Mouse (Mus musculus) hindbrain, postnatal 0 days (tissue): ENCODE measurements around the gene Fuz. TPM values are rescaled to one million over a fixed set of nuclear protein-coding genes. Genes with fewer than 3 reads are reported as not detected.
A peak's percentile ranks its signal among the peaks of the same experiment; 100 is the strongest.

ENCODE experiments used
- ATAC-seq: fragments of 200-750 bp; cut with Nextera tagmentation; 2 replicates; pipeline ENCODE4 v1.8.0; 2017; ENCODE audit warnings: mild to moderate bottlenecking, moderate TSS enrichment, moderate library complexity
- DNase-seq: peaks from one replicate; pipeline ENCODE4 v3.0.0-alpha.2; 2015; ENCODE audit warnings: low spot score
- H3K27ac ChIP-seq: fragments of 300-500 bp; sonication (generic); 2 replicates; pipeline ENCODE4 v1.5.1; 2014; ENCODE audit warnings: mild to moderate bottlenecking
- H3K27me3 ChIP-seq: fragments of 300-500 bp; sonication (generic); 2 replicates; pipeline ENCODE4 v1.6.1; 2014; ENCODE audit warnings: low read length, mixed read lengths; ENCODE audit not compliant: insufficient read depth
- H3K36me3 ChIP-seq: fragments of 300-500 bp; sonication (generic); 2 replicates; pipeline ENCODE4 v1.6.1; 2014; ENCODE audit warnings: low read length, mixed read lengths; ENCODE audit not compliant: insufficient read depth
- H3K4me1 ChIP-seq: fragments of 300-500 bp; sonication (generic); 2 replicates; pipeline ENCODE4 v1.6.1; 2014; ENCODE audit warnings: antibody characterized with exemption, low read length, mixed read lengths; ENCODE audit not compliant: insufficient read depth
- H3K4me2 ChIP-seq: fragments of 300-500 bp; sonication (generic); 2 replicates; pipeline ENCODE4 v1.6.1; 2014; ENCODE audit warnings: low read depth, mild to moderate bottlenecking, low read length, moderate library complexity, mixed read lengths
- H3K4me3 ChIP-seq: fragments of 300-500 bp; sonication (generic); 2 replicates; pipeline ENCODE4 v1.5.1; 2014; ENCODE audit warnings: low read length
- H3K9ac ChIP-seq: fragments of 300-500 bp; sonication (generic); replicated peaks from 2 replicates; pipeline ENCODE4 v1.6.1; 2014; ENCODE audit warnings: mild to moderate bottlenecking, low read length, moderate library complexity, mixed read lengths
- H3K9me3 ChIP-seq: fragments of 300-500 bp; sonication (generic); 2 replicates; pipeline ENCODE4 v1.6.1; 2016; ENCODE audit warnings: low read length, mixed read lengths
- CTCF ChIP-seq: IDR thresholded peaks from 2 replicates; pipeline ENCODE4 v1.5.1; 2016; ENCODE audit warnings: antibody characterized with exemption, control low read depth, low read depth
- WGBS: fragments of 180-500 bp; shearing (Covaris S2); extraction: QIAGEN DNeasy Blood & Tissue Kit; methylation state at CpG from one replicate; pipeline ENCODE4 v1.1.7; 2014; 5-methylcytosine and 5-hydroxymethylcytosine counted together
- polyA plus RNA-seq: library from polyadenylated mRNA; unstranded; fragments of >200 nt; fragmentation: Nextera tagmentation; extraction: Ambion mirVana; gene quantifications from 2 replicates; pipeline ENCODE4 v1.2.1, GENCODE M21; 2015
- total RNA-seq: library from RNA; depleted of rRNA; stranded (reverse); fragments of >200 nt; gene quantifications from 2 replicates; pipeline ENCODE4 v1.2.3, GENCODE M21; 2014

The Fuz gene
- total and polyA plus RNA-seq, 2 experiments from 2014 or later, result 14.5 to 27.8 TPM

DNA sequence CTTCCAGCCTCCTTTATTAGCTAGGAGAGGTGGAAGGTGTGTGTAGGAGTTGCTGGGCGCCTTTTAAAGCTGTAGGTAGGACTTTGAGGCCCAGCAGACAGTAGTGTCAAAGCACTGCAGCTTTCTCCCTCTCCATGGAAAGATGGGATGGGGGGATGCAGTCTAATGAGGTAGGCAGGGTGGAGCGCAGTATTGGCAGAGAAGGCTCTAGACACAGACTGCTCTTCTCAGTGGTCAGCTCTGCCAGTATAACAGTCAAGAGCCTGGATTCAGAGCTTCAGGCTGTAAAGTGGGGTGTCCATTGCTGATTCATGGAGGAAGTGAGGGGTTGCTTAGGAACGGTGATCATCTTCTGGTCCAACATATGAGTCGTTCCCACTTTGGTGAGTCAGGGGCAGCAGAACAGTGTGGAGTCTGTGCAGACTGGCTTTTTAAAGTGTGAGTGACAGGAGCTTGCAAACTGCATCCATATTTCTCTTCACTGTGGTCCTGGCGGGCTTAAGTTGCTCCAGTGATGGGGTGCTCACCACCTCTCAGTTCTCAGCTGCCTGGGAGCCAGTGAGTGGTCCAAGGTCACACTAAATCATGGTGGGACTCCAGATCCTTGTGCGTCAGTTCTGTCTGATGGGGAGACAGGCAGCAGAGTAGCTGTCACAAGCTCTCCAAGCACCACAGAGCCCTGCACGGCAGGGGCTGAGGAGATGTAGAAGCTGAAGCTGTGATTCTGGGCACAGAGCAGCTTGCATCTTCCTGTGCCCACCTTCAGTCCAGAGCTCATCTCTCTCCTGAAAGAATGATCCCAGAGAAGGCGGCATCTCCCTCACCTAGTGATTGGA lies 44.9 kb upstream of the Fuz start:
- H3K4me2 ChIP-seq, result peak overlapping the region; percentile 83
- 80% methylated on average over 8 of the region's 8 CpGs for WGBS
- peaks cover 22% of the 10 kb centered on the region; the same call in 1 of the 2 replicates for H3K4me1 ChIP-seq
- no peak for TF ChIP-seq CTCF
- H3K9ac ChIP-seq, result peak overlapping the region; percentile 84
- H3K36me3 ChIP-seq, result peaks cover 16% of the 10 kb centered on the region
- no peaks in the 10 kb centered on the region for H3K9me3 ChIP-seq
- DNase-seq (no peak), ATAC-seq (no peak)
- H3K27ac ChIP-seq, result peak overlapping the region; percentile 99
- H3K27me3 ChIP-seq, result no peaks in the 10 kb centered on the region
- peak overlapping the region; percentile 73 for H3K4me3 ChIP-seq

DNA sequence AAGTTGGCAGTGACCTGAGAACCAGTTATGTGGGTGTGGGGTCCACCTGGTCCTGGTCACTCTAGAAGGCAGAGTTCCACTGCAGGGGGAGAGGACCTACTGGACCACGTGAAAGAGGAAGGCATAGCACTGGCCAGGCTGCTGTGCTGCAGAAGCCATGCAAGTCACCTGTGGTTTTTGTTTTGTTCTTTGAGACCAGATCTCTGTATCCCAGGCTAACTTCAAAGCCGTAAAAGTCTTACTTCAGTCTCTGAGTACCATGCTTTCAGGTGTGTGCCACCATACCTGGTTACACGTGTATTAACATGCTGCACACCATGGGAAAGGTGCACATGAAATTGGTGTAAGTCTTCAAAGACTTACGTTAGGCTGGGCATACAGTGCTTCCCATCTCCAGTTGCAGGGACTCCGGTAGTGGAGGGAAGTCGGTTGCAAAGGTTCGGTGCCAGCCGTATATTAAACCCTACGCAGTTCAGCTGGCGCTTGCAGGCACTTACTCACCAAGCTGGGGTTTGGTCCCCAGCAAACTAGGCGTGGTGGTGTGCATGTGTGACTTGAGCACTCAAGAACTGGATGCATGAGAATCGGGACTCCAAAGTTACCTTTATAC lies 44.1 kb upstream of the Fuz start:
- peaks cover 22% of the 10 kb centered on the region; the same call in 1 of the 2 replicates for H3K4me1 ChIP-seq
- ATAC-seq (no peak), DNase-seq (no peak)
- H3K9ac ChIP-seq, result 0 out of 2 replicates have a peak overlapping the region, but pooled peaks have one; percentile 1
- no peak overlapping the region for H3K4me3 ChIP-seq
- no peak overlapping the region for H3K27ac ChIP-seq
- peaks cover 13% of the 10 kb centered on the region; the same call in 1 of the 2 replicates for H3K36me3 ChIP-seq
- no peak for TF ChIP-seq CTCF
- no peak overlapping the region for H3K4me2 ChIP-seq
- no peaks in the 10 kb centered on the region for H3K27me3 ChIP-seq
- H3K9me3 ChIP-seq, result no peaks in the 10 kb centered on the region
- 93% methylated on average over 12 of the region's 12 CpGs for WGBS

DNA sequence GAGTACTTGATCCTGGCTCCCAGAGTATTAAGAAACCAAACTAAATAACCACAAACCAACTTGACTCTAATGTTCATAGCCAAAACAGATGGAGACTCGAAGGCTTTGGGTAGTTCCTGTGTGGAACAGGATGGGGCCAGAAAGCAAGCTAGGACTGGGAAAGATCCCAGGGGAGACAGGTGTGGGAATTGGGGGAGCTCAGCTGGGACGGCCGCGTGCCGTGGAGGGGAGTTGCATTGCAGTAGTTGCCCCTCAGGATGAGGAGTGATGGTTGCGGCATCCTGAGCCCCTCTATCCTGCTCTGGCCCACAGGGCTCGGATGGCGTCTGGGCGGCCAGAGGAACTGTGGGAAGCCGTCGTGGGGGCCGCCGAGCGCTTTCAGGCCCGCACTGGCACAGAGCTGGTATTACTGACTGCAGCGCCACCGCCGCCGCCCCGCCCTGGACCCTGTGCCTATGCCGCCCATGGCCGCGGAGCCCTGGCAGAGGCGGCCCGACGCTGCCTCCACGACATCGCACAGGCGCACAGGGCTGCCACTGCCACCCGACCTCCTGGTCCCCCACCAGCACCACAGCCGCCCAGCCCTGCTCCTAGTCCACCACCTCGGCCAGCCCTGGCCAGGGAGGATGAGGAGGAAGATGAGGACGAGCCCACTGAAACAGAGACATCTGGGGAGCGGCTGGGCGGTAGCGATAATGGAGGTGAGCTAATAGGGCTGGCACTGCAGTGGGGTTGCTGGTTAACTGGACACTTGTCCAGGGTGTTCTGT lies 43.4 kb upstream of the Fuz start:
- Histone ChIP-seq H3K4me1 (peaks cover 20% of the 10 kb centered on the region; the same call in 1 of the 2 replicates), H3K27me3 (no peaks in the 10 kb centered on the region), H3K9ac (no peak overlapping the region), H3K27ac (no peak overlapping the region), H3K4me3 (no peak overlapping the region), H3K9me3 (no peaks in the 10 kb centered on the region), H3K36me3 (peaks cover 13% of the 10 kb centered on the region; the same call in 1 of the 2 replicates), H3K4me2 (no peak overlapping the region)
- WGBS, result 87% methylated on average over 36 of the region's 36 CpGs
- DNase-seq (no peak), ATAC-seq (no peak)
- no peak for TF ChIP-seq CTCF

DNA sequence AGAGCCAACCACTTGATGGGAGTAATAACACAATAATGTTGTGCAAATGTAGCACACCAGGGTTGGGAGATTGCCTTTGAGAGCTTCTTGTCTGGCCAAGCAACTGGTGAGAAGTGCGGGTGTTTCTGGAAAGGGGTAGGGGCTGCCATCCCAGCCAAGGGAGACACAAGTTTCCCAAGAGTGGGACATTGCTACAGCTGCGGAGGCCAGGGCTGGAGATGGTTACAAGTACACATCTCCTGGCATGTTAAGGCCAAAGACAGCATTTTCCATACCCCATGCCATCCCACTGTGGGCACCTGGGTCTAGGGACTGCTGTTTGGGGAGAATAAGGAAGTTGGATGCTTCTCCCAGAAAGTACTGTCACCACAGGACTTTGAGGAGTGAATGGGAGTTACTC lies 42.8 kb upstream of the Fuz start:
- DNase-seq, result no peak
- Histone ChIP-seq H3K9ac (no peak overlapping the region), H3K36me3 (peaks cover 13% of the 10 kb centered on the region; the same call in 1 of the 2 replicates), H3K4me2 (no peak overlapping the region), H3K9me3 (no peaks in the 10 kb centered on the region), H3K4me1 (peaks cover 18% of the 10 kb centered on the region), H3K4me3 (no peak overlapping the region), H3K27me3 (no peaks in the 10 kb centered on the region), H3K27ac (no peak overlapping the region)
- 98% methylated on average over 2 of the region's 2 CpGs for WGBS
- ATAC-seq, result no peak
- TF ChIP-seq CTCF, result no peak

DNA sequence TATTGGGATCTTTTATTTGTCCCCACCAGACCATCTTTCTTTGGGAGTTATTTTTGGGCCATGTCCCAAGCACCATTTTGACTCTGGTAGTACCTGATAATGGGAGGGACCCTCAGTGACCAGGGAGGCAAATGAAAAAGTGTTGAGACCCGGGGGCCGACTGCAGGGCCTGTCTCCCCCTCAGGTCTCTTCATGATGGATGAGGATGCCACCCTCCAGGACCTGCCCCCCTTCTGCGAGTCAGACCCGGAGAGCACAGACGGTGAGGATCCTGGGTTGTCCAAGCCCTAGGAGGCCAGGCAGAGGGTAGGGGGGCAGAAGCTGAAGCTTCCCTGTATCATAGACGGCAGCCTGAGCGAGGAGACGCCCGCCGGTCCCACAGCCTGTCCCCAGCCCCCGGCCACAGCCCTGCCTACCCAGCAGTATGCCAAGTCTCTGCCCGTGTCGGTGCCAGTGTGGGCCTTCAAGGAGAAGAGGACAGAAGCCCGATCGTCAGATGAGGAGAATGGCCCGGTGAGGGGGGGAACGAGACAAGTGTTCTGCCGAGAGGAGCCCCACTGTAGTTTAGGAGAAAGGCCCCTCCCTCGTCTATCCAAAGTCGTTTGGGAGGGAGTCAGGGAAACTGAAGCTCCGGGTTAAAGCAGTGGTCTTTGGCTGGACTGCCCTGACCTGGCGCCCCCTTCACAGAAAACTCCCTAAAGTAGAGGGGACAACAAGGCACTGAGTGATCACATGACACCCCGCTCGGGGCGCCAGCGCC lies 42.1 kb upstream of the Fuz start:
- no peaks in the 10 kb centered on the region for H3K27me3 ChIP-seq
- H3K9me3 ChIP-seq, result no peaks in the 10 kb centered on the region
- H3K27ac ChIP-seq, result peak overlapping the region; percentile 91
- DNase-seq (no peak), ATAC-seq (no peak)
- no peak for TF ChIP-seq CTCF
- 27% methylated on average over 26 of the region's 26 CpGs for WGBS
- peaks cover 13% of the 10 kb centered on the region; the same call in 1 of the 2 replicates for H3K36me3 ChIP-seq
- peak overlapping the region; percentile 59 for H3K9ac ChIP-seq
- peak overlapping the region; percentile 72 for H3K4me2 ChIP-seq
- peak overlapping the region; percentile 41 for H3K4me3 ChIP-seq
- peaks cover 22% of the 10 kb centered on the region for H3K4me1 ChIP-seq
